Mouse (Mus musculus) stomach, postnatal 0 days (tissue): ENCODE results near the gene Cngb1. TPM values are rescaled to one million over a fixed set of nuclear protein-coding genes. Genes with fewer than 3 reads are reported as not detected.

Source experiments
- ATAC-seq: fragments of 200-750 bp; cut with Nextera tagmentation; 2 replicates; pipeline ENCODE4 v1.8.0; 2017; ENCODE audit not compliant: low FRiP score, low TSS enrichment
- DNase-seq: peaks from one replicate; pipeline ENCODE4 v3.0.0-alpha.2; 2016; ENCODE audit warnings: low spot score
- H3K27ac ChIP-seq: fragments of 300-500 bp; sonication (generic); replicated peaks from 2 replicates; pipeline ENCODE4 v1.5.1; 2014; ENCODE audit warnings: mild to moderate bottlenecking, control low read depth
- H3K27me3 ChIP-seq: fragments of 300-500 bp; sonication (generic); 2 replicates; pipeline ENCODE4 v1.6.1; 2014; ENCODE audit warnings: low read length; ENCODE audit not compliant: control insufficient read depth, insufficient read depth
- H3K36me3 ChIP-seq: fragments of 300-500 bp; sonication (generic); 2 replicates; pipeline ENCODE4 v1.6.1; 2014; ENCODE audit warnings: low read length, mixed read lengths; ENCODE audit not compliant: control insufficient read depth, insufficient read depth
- H3K4me1 ChIP-seq: fragments of 300-500 bp; sonication (generic); replicated peaks from 2 replicates; pipeline ENCODE4 v1.6.1; 2014; ENCODE audit warnings: antibody characterized with exemption; ENCODE audit not compliant: control insufficient read depth, insufficient read depth
- H3K4me2 ChIP-seq: fragments of 300-500 bp; sonication (generic); replicated peaks from 2 replicates; pipeline ENCODE4 v1.6.1; 2014; ENCODE audit warnings: low read depth, mild to moderate bottlenecking, control low read depth, moderate library complexity
- H3K4me3 ChIP-seq: fragments of 300-500 bp; sonication (generic); 2 replicates; pipeline ENCODE4 v1.5.1; 2014; ENCODE audit warnings: low read depth, low read length, control low read depth
- H3K9ac ChIP-seq: fragments of 300-500 bp; sonication (generic); 2 replicates; pipeline ENCODE4 v1.6.1; 2014; ENCODE audit warnings: mild to moderate bottlenecking, low read length, control low read depth, mixed read lengths
- H3K9me3 ChIP-seq: fragments of 300-500 bp; sonication (generic); 2 replicates; pipeline ENCODE4 v1.6.1; 2016; ENCODE audit warnings: low read length; ENCODE audit not compliant: control insufficient read depth
- CTCF ChIP-seq: IDR thresholded peaks from 2 replicates; pipeline ENCODE4 v1.5.1; 2016; ENCODE audit warnings: antibody characterized with exemption, low read depth, mild to moderate bottlenecking, moderate library complexity
- EP300 ChIP-seq: optimal IDR thresholded peaks from 2 replicates; pipeline ENCODE3; 2016; ENCODE audit warnings: antibody characterized with exemption
- WGBS: fragments of 180-500 bp; shearing (Covaris S2); extraction: QIAGEN DNeasy Blood & Tissue Kit; methylation state at CpG from one replicate; pipeline ENCODE4 v1.1.7; 2014; 5-methylcytosine and 5-hydroxymethylcytosine counted together
- polyA plus RNA-seq: library from polyadenylated mRNA; unstranded; fragments of >200 nt; fragmentation: Nextera tagmentation; extraction: Ambion mirVana; gene quantifications from 2 replicates; pipeline ENCODE4 v1.2.1, GENCODE M21; 2015

Gene Cngb1
- polyA plus RNA-seq, 1 experiment from 2014 or later = 1.1 TPM

- 18% methylated on average over 2 of the region's 2 CpGs for WGBS
- Histone ChIP-seq H3K4me3 (no peak overlapping the region), H3K4me1 (no peaks in the 10 kb centered on the region), H3K27me3 (no peaks in the 10 kb centered on the region), H3K4me2 (no peak overlapping the region), H3K36me3 (no peaks in the 10 kb centered on the region), H3K9me3 (no peaks in the 10 kb centered on the region), H3K27ac (no peak overlapping the region), H3K9ac (no peak overlapping the region)
- DNase-seq (no peak), ATAC-seq (peak; percentile 35; the same call in 1 of the 2 replicates)
- TF ChIP-seq EP300 = no peak
- no peak for TF ChIP-seq CTCF
These were observed 85.3 kb downstream of the Cngb1 start for GRCm38 (mm10) chr8:95221045-95221444.

GRCm38 (mm10) chr8:95220571-95220998 is 85.8 kb downstream of the Cngb1 start:
- DNase-seq (no peak), ATAC-seq (peak; percentile 47; the same call in 1 of the 2 replicates)
- H3K9me3 ChIP-seq = no peaks in the 10 kb centered on the region
- H3K36me3 ChIP-seq = no peaks in the 10 kb centered on the region
- H3K4me2 ChIP-seq = no peak overlapping the region
- H3K4me3 ChIP-seq = no peak overlapping the region
- no peaks in the 10 kb centered on the region for H3K4me1 ChIP-seq
- 24% methylated on average over 7 of the region's 7 CpGs for WGBS
- H3K27ac ChIP-seq = no peak overlapping the region
- no peak for TF ChIP-seq EP300
- no peak for TF ChIP-seq CTCF
- no peaks in the 10 kb centered on the region for H3K27me3 ChIP-seq
- no peak overlapping the region for H3K9ac ChIP-seq

DNA sequence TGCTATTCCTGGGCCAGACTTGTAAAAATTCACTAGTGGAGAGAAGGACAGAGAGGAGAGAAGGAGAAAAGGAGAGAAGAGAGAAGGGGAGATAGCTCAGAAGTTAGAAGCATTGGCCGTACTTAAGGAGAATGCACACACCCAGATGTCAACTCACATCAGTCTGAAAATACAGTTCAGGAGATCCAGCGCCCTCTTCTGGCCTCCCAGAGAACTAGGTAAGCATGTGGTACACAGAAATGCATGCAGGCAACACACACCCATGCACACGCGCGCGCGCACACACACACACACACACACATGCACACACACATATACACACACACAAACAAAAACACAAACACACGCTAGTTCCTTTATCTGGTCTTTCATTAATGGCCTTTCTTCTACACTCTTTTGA is 86.8 kb downstream of the Cngb1 start:
- Histone ChIP-seq H3K36me3 (no peaks in the 10 kb centered on the region), H3K9me3 (no peaks in the 10 kb centered on the region), H3K4me2 (no peak overlapping the region), H3K27ac (no peak overlapping the region), H3K4me1 (no peaks in the 10 kb centered on the region), H3K9ac (no peak overlapping the region), H3K4me3 (no peak overlapping the region), H3K27me3 (no peaks in the 10 kb centered on the region)
- TF ChIP-seq EP300 (no peak), CTCF (peak; percentile 51)
- no peak for DNase-seq
- no peak for ATAC-seq
- WGBS = 89% methylated on average over 8 of the region's 8 CpGs

- Histone ChIP-seq H3K9me3 (no peaks in the 10 kb centered on the region), H3K4me1 (no peaks in the 10 kb centered on the region), H3K27me3 (no peaks in the 10 kb centered on the region), H3K4me3 (no peak overlapping the region), H3K9ac (no peak overlapping the region), H3K4me2 (no peak overlapping the region), H3K36me3 (no peaks in the 10 kb centered on the region), H3K27ac (no peak overlapping the region)
- TF ChIP-seq EP300 (no peak), CTCF (peak; percentile 33)
- 58% methylated on average over 11 of the region's 11 CpGs for WGBS
- ATAC-seq (peak; percentile 37), DNase-seq (no peak)
These were observed 90.5 kb downstream of the Cngb1 start for GRCm38 (mm10) chr8:95215709-95216360.

- ATAC-seq = peak; percentile 74
- WGBS = 21% methylated on average over 11 of the region's 11 CpGs
- H3K4me2 ChIP-seq = no peak overlapping the region
- no peaks in the 10 kb centered on the region for H3K36me3 ChIP-seq
- no peak overlapping the region for H3K27ac ChIP-seq
- no peak overlapping the region for H3K4me3 ChIP-seq
- no peaks in the 10 kb centered on the region for H3K9me3 ChIP-seq
- peak; percentile 18 for DNase-seq
- H3K9ac ChIP-seq = no peak overlapping the region
- no peaks in the 10 kb centered on the region for H3K27me3 ChIP-seq
- TF ChIP-seq CTCF (no peak), EP300 (peak; percentile 45)
- no peaks in the 10 kb centered on the region for H3K4me1 ChIP-seq
These were observed 96.5 kb downstream of the Cngb1 start for GRCm38 (mm10) chr8:95209924-95210323.

DNA sequence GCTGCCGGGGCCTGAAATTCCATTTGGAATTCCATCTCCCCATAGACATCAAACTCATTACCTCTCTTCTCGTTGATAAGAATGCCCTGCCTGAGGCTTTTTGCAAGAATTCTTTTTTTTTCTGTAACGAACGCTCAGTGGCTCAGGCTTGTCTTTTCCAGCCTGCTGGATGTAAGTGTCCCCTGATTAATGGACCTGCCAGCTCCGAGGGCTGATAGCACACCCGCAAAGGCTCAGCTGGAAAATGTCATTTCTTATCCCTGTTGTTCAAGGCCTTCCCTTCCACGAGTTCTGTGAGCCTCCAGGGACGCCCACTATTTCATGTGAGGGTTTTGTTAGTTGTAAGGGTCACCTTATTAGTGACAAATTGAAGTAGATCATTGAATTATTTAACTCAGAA is 100.4 kb downstream of the Cngb1 start:
- Histone ChIP-seq H3K4me3 (no peak overlapping the region), H3K27ac (no peak overlapping the region), H3K27me3 (no peaks in the 10 kb centered on the region), H3K4me2 (no peak overlapping the region), H3K4me1 (no peaks in the 10 kb centered on the region), H3K36me3 (no peaks in the 10 kb centered on the region), H3K9ac (no peak overlapping the region), H3K9me3 (no peaks in the 10 kb centered on the region)
- no peak for DNase-seq
- ATAC-seq = no peak
- TF ChIP-seq CTCF (no peak), EP300 (no peak)
- WGBS = 10% methylated on average over 8 of the region's 8 CpGs
